Mouse (Mus musculus) stomach, embryonic 16.5 days (tissue): ENCODE measurements around the gene Tmem115. TPM values are rescaled to one million over a fixed set of nuclear protein-coding genes. Genes with fewer than 3 reads are reported as not detected.
A peak's percentile ranks its signal among the peaks of the same experiment; 100 is the strongest.
"Not testable (repeated sequence)": the region's sequence is repeated elsewhere in the genome, so short reads cannot be mapped to it uniquely, and the experiment has no call there.

Experiments used
- ATAC-seq: fragments of 200-750 bp; cut with Nextera tagmentation; 2 replicates; pipeline ENCODE4 v1.8.0; 2017; ENCODE audit warnings: moderate number of reproducible peaks, moderate TSS enrichment; ENCODE audit not compliant: insufficient read depth, low FRiP score
- H3K27ac ChIP-seq: fragments of 300-500 bp; sonication (generic); 2 replicates; pipeline ENCODE4 v1.5.1; 2014; ENCODE audit warnings: low read length
- H3K27me3 ChIP-seq: fragments of 300-500 bp; sonication (generic); 2 replicates; pipeline ENCODE4 v1.6.1; 2014; ENCODE audit warnings: low read length, control low read depth, mixed read lengths; ENCODE audit not compliant: control insufficient read depth, insufficient read depth
- H3K36me3 ChIP-seq: fragments of 300-500 bp; sonication (generic); 2 replicates; pipeline ENCODE4 v1.6.1; 2014; ENCODE audit warnings: low read length; ENCODE audit not compliant: control insufficient read depth, insufficient read depth
- H3K4me1 ChIP-seq: fragments of 300-500 bp; sonication (generic); 2 replicates; pipeline ENCODE4 v1.6.1; 2014; ENCODE audit warnings: low read length, control low read depth, mixed read lengths; ENCODE audit not compliant: control insufficient read depth, insufficient read depth
- H3K4me2 ChIP-seq: fragments of 300-500 bp; sonication (generic); 2 replicates; pipeline ENCODE4 v1.6.1; 2014; ENCODE audit warnings: low read depth, low read length, mixed read lengths
- H3K4me3 ChIP-seq: fragments of 300-500 bp; sonication (generic); replicated peaks from 2 replicates; pipeline ENCODE4 v1.5.1; 2014; ENCODE audit warnings: mild to moderate bottlenecking, low read length
- H3K9ac ChIP-seq: fragments of 300-500 bp; sonication (generic); 2 replicates; pipeline ENCODE4 v1.6.1; 2014; ENCODE audit warnings: low read length
- H3K9me3 ChIP-seq: fragments of 300-500 bp; sonication (generic); replicated peaks from 2 replicates; pipeline ENCODE4 v1.6.1; 2016; ENCODE audit warnings: low read length, control low read depth; ENCODE audit not compliant: control insufficient read depth
- WGBS: fragments of 180-500 bp; shearing (Covaris S2); extraction: QIAGEN DNeasy Blood & Tissue Kit; methylation state at CpG from one replicate; pipeline ENCODE4 v1.1.7; 2014; 5-methylcytosine and 5-hydroxymethylcytosine counted together
- polyA plus RNA-seq: library from polyadenylated mRNA; unstranded; fragments of >200 nt; fragmentation: Nextera tagmentation; extraction: Ambion mirVana; gene quantifications from 2 replicates; pipeline ENCODE4 v1.2.1, GENCODE M21; 2015

The Tmem115 gene
- polyA plus RNA-seq, 1 experiment from 2014 or later: 40.2 TPM

GRCm38 (mm10) chr9:107563029-107563581 is 29.4 kb downstream of the Tmem115 start, which contains the start of gene Tusc2:
TSS of gene Tusc2 (plus strand) at chr9:107563255.
- WGBS: 0% methylated on average over 46 of the region's 46 CpGs

DNA sequence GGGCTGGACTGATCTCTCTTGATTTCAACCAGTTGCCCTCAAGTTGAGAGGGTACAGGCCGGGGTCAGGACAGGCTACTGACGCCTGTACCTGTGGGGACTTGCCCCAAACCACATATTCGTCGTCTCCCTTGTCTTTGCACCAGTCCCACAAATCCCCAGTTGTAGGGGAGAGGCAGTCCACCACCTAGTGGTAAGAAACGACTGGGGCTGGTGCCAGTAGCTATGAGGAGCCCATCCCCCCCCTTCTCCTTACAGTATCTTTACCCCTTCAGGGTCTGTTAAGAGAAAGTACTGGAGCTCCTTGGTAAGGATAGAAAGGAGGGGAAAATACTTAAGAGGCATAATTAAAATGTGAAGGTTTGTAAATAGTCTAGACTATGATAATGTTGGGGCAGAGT is 31.8 kb downstream of the Tmem115 start:
- H3K9ac ChIP-seq: 0 out of 2 replicates have a peak overlapping the region, but pooled peaks have one; percentile 4
- H3K4me2 ChIP-seq: peak overlapping the region; percentile 90; the same call in 1 of the 2 replicates
- peaks cover 41% of the 10 kb centered on the region for H3K4me1 ChIP-seq
- not testable (repeated sequence) for H3K4me3 ChIP-seq, H3K9me3 ChIP-seq, ATAC-seq, H3K27me3 ChIP-seq
- 47% methylated on average over 5 of the region's 5 CpGs for WGBS
- H3K36me3 ChIP-seq: peaks cover 19% of the 10 kb centered on the region
- H3K27ac ChIP-seq: peak overlapping the region; percentile 89; the same call in 1 of the 2 replicates

More at GRCm38 (mm10) chr9:107563029-107563581, 29.4 kb downstream of the Tmem115 start, which contains the start of gene Tusc2:
- peaks cover 39% of the 10 kb centered on the region for H3K36me3 ChIP-seq
- H3K4me1 ChIP-seq: peaks cover 28% of the 10 kb centered on the region
- peak within 1 kb of the TSS; percentile 85 for H3K4me2 ChIP-seq
- H3K27me3 ChIP-seq: no peaks in the 10 kb centered on the region
- H3K27ac ChIP-seq: peak within 1 kb of the TSS; percentile 58
- peak within 1 kb of the TSS; percentile 95 for H3K4me3 ChIP-seq
- peak; percentile 94 for ATAC-seq
- peak within 1 kb of the TSS; percentile 89 for H3K9ac ChIP-seq
- no peaks in the 10 kb centered on the region for H3K9me3 ChIP-seq

GRCm38 (mm10) chr9:107566041-107566709 is 32.4 kb downstream of the Tmem115 start:
- H3K27ac ChIP-seq: peak overlapping the region; percentile 89
- H3K4me2 ChIP-seq: peak overlapping the region; percentile 90; the same call in 1 of the 2 replicates
- H3K4me3 ChIP-seq: no peak overlapping the region
- H3K36me3 ChIP-seq: peaks cover 13% of the 10 kb centered on the region
- no peaks in the 10 kb centered on the region for H3K9me3 ChIP-seq
- no peak overlapping the region for H3K9ac ChIP-seq
- ATAC-seq: no peak
- H3K27me3 ChIP-seq: no peaks in the 10 kb centered on the region
- H3K4me1 ChIP-seq: peaks cover 47% of the 10 kb centered on the region
- WGBS: 48% methylated on average over 15 of the region's 15 CpGs

GRCm38 (mm10) chr9:107566855-107567254 is 33.1 kb downstream of the Tmem115 start:
- WGBS: 45% methylated on average over 3 of the region's 3 CpGs
- no peak overlapping the region for H3K4me3 ChIP-seq
- H3K9me3 ChIP-seq: no peaks in the 10 kb centered on the region
- no peak for ATAC-seq
- peak overlapping the region; percentile 34; the same call in 1 of the 2 replicates for H3K9ac ChIP-seq
- peak overlapping the region; percentile 90; the same call in 1 of the 2 replicates for H3K4me2 ChIP-seq
- peaks cover 53% of the 10 kb centered on the region for H3K4me1 ChIP-seq
- H3K36me3 ChIP-seq: peaks cover 7% of the 10 kb centered on the region
- H3K27ac ChIP-seq: peak overlapping the region; percentile 89
- no peaks in the 10 kb centered on the region for H3K27me3 ChIP-seq

DNA sequence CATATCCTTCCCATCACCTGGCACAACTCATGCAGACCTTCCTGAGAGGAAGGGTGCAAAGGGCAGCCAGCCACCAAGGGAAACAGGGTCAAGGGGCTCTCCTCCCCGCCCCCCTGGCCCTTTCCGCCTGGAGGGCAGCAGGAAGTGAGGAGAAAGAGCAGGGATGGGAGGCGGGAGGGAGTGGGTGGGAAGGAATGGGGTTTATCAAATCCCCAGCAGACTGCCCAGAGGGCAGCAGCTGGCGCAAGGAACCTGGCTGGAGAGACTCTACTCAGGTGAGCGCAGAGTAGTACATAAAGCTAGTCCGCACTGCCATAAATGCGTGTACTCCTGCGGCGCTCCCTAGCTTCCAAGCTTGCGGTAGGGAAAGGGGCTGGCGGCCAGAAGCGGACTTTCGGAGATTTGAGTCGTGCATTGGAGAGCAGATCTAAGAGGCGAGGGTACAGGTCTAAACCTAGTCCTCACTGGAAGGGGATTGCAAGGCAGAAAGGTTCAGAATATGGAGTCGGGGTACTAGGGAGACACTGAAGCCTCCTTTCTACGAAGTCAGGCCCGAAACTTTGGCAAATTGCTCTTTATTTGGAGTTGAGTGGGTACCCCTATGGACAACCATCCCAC is 34.1 kb downstream of the Tmem115 start, which contains the start of gene Hyal2:
Gene Hyal2, plus strand, starts transcription at position 244 of the 618 bp plus-strand sequence.
- peaks cover 49% of the 10 kb centered on the region for H3K4me1 ChIP-seq
- H3K4me2 ChIP-seq: peak within 1 kb of the TSS; percentile 90
- 6% methylated on average over 18 of the region's 18 CpGs for WGBS
- peak within 1 kb of the TSS; percentile 89 for H3K9ac ChIP-seq
- no peak for ATAC-seq
- no peaks in the 10 kb centered on the region for H3K27me3 ChIP-seq
- peaks cover 7% of the 10 kb centered on the region; the same call in 1 of the 2 replicates for H3K36me3 ChIP-seq
- peak within 1 kb of the TSS; percentile 89 for H3K27ac ChIP-seq
- peak within 1 kb of the TSS; percentile 92 for H3K4me3 ChIP-seq
- H3K9me3 ChIP-seq: no peaks in the 10 kb centered on the region

DNA sequence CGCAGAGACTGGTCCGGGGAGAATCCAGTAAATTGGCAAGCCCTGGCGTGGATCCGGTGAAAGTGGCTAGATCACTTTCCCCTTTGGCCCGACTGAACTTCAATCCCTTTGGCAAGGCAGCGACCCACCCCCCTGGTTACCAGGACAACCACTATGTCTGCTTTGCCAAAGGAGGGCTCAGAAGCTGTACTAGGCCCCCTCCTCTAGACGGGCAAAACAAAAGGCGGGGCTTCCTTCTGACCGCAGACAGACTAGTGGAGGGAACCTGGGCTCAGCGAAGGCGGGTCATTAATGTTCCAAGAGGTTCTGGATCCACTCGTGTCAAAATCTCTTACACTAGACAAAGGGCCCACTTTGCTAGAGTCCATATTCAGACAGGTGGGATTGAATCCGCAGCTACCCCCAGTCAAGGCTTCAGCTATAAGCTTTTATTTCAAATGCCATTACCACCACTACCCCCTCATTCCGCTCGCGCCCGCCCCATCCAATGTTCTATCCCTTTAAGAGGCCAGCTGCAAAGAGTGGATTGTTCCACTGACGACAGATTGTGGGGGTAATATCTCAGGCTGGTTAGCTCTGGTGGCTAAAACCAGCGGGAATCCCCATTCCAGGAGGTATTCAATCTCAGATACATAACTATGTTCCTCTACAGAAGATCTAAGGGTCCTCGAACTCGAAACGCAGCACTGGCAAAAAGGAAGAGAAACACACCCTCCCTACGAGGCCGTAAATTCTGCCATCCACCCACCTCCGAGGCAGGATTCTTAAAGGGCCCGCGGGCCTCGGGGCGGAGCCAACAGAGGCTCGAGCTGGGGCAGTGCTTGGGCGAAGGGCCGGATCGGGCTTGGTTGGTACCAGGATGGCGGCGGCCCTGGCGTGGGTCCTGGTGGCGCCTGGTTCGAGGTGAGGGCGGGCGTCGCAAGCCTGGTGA is 34.9 kb downstream of the Tmem115 start:
- H3K27me3 ChIP-seq: no peaks in the 10 kb centered on the region
- no peaks in the 10 kb centered on the region for H3K9me3 ChIP-seq
- H3K4me3 ChIP-seq: peak overlapping the region; percentile 92
- H3K4me2 ChIP-seq: peak overlapping the region; percentile 90
- peak overlapping the region; percentile 89 for H3K9ac ChIP-seq
- under 1% methylated on average over 41 of the region's 41 CpGs for WGBS
- peak overlapping the region; percentile 89 for H3K27ac ChIP-seq
- ATAC-seq: peak; percentile 84
- peaks cover 13% of the 10 kb centered on the region for H3K36me3 ChIP-seq
- peaks cover 48% of the 10 kb centered on the region for H3K4me1 ChIP-seq

GRCm38 (mm10) chr9:107569270-107569669 is 35.5 kb downstream of the Tmem115 start:
- H3K27ac ChIP-seq: peak overlapping the region; percentile 89
- H3K4me2 ChIP-seq: peak overlapping the region; percentile 90
- peak; percentile 15; the same call in 1 of the 2 replicates for ATAC-seq
- peak overlapping the region; percentile 92 for H3K4me3 ChIP-seq
- H3K4me1 ChIP-seq: peaks cover 42% of the 10 kb centered on the region
- WGBS: 0% methylated on average over 23 of the region's 23 CpGs
- no peaks in the 10 kb centered on the region for H3K9me3 ChIP-seq
- H3K27me3 ChIP-seq: no peaks in the 10 kb centered on the region
- peaks cover 15% of the 10 kb centered on the region for H3K36me3 ChIP-seq
- peak overlapping the region; percentile 89 for H3K9ac ChIP-seq

DNA sequence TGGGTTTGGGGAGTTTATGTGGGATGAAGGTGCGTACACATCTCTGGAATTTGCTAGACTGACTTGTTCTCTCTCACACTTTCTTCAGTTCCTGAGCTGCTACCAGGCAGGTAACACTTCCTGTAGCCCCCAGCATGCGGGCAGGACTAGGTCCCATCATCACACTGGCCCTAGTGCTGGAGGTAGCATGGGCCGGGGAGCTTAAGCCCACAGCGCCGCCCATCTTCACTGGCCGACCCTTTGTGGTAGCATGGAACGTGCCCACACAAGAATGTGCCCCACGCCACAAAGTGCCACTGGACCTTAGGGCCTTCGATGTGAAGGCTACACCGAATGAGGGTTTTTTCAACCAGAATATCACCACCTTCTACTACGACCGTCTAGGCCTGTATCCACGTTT is 36.3 kb downstream of the Tmem115 start:
- Histone ChIP-seq H3K4me3 (peak overlapping the region; percentile 92), H3K4me2 (peak overlapping the region; percentile 90), H3K27me3 (no peaks in the 10 kb centered on the region), H3K4me1 (peaks cover 40% of the 10 kb centered on the region), H3K9me3 (no peaks in the 10 kb centered on the region), H3K9ac (peak overlapping the region; percentile 89), H3K36me3 (peaks cover 15% of the 10 kb centered on the region), H3K27ac (peak overlapping the region; percentile 89; the same call in 1 of the 2 replicates)
- WGBS: 34% methylated on average over 13 of the region's 13 CpGs
- no peak for ATAC-seq
